Mouse (Mus musculus) liver (tissue): ENCODE results near the gene Fndc11.
A peak's percentile ranks its signal among the peaks of the same experiment; 100 is the strongest.
"Not testable (repeated sequence)": the region's sequence is repeated elsewhere in the genome, so short reads cannot be mapped to it uniquely, and the experiment has no call there.

Source experiments
- DNase-seq: peaks from one replicate; pipeline ENCODE4 v3.0.0-alpha.2; 2020; ENCODE audit warnings: mixed read lengths

Gene Fndc11

DNA sequence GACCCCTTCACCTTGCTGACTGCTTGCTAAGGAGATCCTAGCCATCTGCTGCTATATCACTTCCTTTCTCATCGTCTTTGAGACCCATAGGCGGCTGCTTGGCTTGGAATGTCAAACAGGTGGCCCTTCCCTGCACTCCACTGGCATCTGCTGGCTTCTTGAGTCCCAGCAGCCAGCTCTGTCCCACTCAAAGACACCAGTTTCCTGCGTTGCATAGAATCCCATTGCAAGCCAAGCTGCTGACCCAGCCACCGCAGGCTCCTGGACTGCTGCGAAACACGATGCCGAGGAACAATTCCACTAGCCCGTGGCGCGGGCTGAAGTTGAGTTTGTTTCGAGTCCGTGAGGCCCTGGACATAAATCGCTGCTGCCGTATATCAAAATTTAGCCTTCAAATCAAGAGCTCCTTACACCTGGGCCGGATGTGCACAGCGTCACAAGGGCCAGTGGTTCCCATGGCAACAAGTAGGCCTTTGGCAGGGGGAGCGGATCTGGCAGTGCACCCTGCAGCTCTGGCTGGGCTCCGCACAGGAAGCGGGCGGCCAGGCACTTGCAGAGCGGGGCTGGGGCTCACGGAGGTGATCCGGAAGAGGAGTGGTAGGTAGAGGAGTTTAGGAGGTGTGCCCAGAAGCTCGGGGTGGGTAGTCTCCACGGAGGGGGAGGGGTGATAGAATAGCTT is at the start of gene Fndc11:
TSS of gene Fndc11 (plus strand) at position 476 of the 679 bp plus-strand sequence.
- peak; percentile 67 for DNase-seq

DNA sequence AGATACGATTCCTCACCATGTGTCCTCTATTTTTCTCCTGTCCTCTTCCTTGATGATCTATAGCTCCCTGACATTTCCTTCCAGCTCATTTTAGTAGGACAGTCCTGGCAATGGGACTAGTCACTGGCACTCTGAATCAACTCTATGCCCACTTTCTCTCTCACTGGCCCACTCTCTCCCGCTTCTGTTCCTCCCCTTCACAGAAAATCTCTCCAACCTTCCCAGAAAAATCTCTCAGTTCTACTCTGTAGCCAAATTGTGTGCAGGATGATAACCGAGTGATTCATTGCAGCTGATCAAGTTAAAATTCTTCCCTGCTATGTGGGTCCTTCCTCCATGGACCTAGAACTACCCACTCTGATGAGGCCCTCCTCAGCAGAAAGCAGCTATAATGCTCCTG is 45.2 kb upstream of the Fndc11 start:
- DNase-seq, result no peak

DNA sequence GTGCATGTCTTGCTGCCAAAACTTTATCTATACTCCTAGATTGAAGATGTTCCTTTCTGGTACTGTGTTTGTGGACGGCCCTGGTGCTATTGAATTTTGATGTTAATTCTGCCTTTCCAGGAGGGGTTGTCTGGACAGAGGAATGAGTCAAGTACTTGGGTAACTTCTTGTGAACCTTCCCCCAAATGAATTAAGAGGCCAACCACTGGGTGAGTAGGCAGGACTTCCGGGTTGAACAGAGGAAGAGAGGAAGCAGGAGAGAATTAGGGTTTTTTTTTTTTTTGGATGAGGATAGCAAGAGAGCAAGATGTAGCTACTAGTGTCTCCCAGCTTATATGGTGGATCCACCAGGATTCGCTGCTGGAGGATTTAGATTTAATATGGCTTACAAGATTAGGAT is 41.8 kb upstream of the Fndc11 start:
- no peak for DNase-seq

DNA sequence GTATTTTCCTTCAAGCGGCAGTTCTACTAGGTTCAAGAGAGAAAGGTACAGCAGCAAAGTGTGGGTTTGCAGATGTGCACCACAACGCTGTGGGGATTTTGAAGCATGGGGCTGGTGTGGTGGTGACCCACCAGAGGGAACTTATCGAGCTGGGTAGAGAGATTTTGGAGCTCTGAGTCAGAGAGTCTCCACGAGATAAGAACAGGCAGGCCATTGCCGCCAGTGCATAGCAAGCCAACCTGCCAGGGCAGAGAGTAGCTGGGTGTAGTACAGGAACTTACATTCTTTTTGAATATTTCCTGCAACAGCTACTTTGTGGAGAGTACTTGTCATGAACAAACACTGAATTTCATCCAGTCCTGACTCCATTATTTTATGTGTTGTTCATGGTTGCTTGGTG is 41.3 kb upstream of the Fndc11 start:
- DNase-seq, result no peak

DNA sequence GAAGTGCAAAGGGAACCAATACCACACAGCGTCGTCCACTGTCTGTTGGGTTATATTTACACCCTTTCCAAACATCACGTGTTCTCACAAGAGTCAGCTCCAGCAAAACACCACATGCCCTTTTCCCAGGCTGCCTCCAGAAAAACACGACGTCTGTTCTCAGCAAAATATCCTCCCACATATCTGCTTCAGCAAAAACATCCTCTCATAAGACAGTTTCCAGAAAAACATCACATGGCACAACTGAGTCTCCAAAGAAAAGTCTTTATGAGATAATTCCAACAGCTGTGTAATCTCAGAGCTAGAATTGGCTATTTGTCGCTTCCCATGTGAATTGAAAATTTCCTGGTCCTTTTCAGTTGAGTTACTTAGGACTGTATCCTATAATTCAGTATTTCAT is 38.9 kb upstream of the Fndc11 start:
- DNase-seq, result no peak

DNA sequence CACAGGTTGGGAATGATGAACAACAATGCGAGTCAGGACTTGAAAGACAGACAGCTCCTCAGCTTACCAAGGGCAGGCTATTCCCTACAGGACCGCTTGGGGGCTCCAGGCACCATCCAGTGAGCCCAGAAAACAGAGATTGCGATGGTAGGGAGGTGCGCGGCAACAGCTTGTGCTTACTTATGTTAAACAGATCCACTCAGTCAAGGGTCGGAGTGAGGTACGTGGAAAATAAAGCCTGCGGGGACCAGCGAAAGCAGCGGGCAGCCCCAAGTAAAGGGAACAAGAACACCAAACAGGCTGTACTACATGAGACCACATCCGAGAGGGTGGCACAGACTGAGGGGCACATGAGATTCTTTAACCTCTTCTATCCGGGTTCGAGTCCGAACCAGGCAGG is 33.2 kb upstream of the Fndc11 start:
- peak; percentile 87 for DNase-seq

DNA sequence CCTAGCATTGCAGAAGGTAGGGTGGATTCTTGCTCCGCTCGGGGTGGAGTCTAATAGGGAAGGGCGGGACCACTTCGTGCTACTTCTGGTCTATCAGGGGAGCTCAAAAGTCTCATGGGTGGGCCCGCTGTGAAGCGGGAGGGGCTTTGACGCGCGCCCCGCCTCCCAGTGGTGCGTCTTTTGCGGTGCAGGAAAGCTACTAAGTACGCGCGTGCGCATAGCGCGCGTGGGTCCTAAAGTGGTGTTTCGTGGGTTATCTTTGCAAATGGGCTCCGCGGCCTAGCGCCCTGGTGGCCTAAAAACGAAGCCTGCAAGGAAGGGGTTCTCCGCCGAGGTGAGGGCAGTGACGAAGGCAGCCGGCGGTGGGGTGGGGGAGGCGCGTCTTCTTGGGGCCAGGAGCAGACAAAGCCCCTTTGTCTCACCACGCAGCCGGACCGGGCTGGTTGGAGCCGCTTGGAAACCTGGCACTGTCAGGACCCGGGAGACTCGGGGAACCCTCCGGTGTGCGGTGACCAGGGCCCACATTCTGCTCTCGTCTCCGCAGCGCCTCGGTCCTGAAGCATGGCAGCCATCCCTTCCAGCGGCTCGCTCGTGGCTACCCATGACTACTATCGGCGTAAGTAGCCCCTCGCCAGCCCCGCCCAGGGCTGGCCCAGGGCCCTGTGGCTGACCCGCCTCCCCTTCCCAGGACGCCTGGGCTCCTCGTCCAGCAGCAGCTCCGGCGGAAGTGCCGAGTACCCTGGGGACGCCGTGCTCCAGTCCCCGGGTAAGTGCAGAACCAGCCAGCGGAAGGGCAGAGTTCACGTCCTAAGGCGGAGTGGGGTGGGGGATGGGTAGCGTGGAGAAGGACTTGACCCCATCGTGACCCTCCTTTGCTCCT is 32.5 kb upstream of the Fndc11 start, which contains the start of gene Ppdpf:
TSS of gene Ppdpf (plus strand) at position 127 of the 880 bp plus-strand sequence.
- peak; percentile 96 for DNase-seq

DNA sequence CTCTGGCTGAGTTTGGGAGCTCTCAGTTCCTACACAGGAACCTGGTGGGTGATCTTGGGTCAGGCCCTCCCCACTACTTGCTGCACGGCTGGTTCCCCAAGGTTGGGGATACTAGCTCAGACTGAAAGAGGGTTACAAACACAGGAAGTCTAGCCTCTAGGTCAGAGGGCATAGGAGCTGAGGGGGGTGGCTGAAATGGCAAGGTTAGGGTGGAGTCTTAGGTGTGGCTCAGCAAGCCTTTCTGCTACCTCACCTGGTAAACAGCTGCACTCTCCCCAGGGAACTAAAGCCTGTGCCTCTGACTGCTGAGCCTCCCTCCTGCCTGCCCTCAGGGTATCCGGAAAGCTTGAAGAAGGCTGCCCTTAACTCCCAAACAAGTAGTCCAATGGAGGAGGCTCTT is 31.1 kb upstream of the Fndc11 start:
- no peak for DNase-seq

DNA sequence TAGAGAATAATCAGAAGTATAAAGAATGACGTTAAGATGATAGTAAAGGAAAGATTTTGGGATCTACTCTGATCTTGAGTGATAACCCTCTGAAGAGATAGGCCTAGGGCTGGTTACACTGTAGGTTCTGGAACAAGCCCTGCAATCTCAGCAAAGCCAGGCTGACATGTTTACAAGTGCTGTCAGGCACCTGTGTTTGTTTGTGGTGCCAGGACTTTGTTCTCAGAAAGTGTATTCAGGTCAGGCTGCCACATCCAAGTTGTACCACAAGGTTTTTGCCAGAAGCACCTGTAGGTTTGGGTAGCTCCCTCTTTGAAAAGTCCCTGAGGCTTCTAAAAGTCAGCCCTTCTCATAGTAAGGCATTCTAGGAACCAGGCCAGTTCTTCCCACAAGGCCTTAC is 30.5 kb upstream of the Fndc11 start:
- DNase-seq, result no peak

DNA sequence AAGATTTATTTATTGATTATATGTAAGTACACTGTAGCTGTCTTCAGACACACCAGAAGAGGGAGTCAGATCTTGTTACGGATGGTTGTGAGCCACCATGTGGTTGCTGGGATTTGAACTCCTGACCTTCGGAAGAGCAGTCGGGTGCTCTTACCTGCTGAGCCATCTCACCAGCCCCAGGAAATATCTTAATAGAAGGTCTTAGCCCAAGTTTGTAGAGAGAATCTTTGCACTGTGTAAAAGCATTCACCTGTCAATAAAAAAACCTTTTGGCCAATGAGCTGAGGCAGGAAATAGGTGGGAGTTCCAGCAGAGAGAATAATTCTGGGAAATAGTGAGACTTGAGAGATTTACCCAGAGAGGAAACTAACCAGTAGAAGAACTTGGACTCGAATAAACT is 28.4 kb upstream of the Fndc11 start:
- DNase-seq, result not testable (repeated sequence)

DNA sequence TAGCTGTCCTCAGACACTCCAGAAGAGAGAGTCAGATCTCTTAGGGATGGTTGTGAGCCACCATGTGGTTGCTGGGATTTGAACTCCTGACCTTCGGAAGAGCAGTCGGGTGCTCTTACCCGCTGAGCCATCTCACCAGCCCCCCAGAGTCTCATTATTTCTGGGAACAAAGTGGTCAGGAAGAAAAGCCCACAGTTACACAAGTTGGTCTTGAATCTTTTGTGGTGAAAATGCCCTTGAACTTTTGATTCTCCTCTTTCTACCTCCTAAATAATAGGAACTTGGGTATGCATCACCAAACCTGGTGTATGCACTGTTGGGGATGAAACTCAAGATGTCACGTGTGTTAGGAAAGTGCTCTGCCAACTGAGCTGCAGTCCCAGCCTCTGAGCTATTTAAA is 27.9 kb upstream of the Fndc11 start:
- DNase-seq, result no peak

DNA sequence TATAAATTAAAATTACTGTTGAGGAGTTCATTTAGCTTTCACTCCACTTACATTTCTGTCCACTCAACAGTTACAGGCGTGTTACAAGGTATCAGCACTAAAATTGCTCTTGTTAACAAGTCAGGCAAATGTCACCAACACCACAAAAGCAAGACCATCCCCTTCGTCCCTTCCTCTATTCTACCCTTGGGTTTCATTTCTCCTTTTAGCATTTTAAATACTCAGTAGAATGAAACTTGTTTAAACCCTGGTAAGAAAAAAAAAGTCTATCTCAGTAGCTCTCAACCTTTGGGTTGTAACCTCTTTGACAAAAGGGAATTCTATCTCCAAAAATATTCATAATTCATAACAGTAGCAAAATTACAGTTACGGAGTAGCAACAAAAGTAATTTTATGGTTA is 26.8 kb upstream of the Fndc11 start:
- no peak for DNase-seq

DNA sequence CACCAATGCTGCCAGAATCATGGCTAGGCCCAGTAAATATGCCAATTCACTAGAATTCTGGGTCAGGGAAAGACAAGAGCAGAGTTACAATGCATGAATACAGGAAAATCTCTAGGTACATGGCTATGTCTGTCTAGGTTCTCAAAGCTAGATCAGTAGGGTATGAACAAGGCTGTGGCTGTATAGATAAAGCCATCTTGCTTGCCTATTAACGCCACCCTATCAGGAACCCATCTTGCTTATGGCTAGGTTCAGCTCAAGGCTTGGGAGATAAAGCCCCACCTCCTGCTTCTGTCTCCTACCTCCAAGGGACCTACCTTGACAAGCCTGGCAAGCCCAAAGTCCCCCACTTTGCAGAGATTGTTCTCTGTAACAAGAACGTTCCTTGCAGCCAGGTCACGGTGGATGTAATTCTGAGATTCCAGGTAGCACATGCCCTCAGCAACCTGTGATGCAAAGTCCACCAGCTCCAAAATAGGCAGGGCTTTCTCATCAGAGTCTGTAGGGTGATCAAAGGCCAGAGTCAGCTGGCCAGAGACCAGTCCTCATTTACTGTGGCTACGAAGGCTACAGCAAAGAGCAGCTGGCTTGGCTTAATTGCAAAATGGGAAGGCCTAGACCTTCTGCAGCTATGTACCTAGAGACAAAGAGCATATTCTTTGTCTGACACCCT is 23.0 kb upstream of the Fndc11 start:
- DNase-seq, result no peak

DNA sequence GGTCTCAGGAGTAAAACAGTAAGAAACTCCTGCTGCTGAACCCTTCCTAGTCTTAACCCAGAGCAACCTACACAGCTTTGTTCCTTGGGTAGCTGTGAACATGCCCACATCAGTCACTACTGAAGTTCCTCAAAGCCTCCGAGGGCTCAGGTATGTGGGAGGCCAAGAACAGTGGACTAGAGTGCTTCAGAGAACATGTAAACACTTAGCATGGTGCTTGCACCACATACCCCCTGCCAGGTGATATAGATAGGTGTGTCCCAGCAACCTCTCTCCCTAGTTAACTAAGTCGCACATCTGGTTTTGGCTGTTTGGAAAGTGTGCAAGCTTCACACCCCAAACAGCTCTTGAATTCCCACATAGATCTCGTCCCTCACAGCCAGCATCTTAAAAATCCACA is 18.2 kb upstream of the Fndc11 start:
- DNase-seq, result no peak

DNA sequence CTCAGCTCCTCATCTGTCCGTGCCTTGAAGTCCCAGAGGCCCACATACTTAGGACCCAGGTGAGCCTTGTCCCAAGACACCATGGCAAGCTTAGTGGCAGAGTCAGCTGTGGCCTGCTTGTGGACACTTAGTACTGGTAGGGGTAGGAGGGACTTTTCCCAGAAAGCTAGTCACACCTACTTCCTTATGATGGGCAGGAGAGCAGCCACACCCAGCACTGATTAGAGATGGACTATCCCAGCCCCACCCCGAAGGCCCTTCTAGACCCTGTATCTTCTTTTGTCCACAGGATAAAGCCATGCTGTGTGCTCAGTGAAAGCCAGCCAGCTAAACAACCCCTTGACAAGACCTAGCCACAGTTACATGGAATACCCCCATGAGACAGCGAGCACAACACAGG is 17.4 kb upstream of the Fndc11 start, which contains the start of gene Ptk6:
TSS of gene Ptk6 (minus strand) at position 368 of the 400 bp plus-strand sequence.
- DNase-seq, result no peak

DNA sequence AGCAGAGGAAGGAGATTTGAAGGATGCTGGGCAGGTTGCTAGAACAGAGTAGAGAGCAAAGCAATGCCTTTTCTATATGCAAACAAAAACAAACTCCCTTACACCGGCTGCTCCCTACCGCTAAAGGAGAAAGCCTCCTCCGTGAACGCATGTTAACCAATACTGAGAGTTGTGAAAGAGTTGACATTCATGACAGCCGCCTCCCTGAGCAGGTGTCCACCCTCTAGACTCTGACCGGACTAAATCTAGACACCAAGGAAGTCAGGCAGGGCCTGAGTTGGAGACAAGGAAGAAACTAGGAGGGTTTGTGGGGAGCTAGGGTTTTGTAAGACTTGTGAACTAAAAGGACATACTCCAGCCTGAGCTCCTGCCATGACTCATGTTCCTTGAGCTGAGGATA is 16.9 kb upstream of the Fndc11 start:
- DNase-seq, result no peak

DNA sequence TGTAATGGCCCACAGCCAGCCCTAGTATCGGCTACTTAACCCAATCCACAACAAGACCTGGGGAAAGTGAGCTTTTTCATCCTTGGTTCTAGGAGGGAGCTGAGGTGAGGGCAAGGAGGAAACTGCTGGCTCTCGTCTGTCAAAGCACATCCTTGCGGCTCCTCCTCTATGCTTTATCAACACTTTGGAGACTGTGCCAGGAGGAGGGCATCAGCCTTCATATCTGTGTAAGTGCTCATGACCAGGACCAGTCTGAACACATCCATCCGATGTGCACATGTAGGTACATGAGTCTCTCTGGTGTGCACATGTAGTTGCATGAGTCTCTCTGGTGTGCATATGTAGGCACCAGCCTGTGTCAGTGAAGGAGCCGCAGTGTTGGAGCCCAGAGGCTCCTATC is 14.1 kb upstream of the Fndc11 start:
- DNase-seq, result peak; percentile 45

DNA sequence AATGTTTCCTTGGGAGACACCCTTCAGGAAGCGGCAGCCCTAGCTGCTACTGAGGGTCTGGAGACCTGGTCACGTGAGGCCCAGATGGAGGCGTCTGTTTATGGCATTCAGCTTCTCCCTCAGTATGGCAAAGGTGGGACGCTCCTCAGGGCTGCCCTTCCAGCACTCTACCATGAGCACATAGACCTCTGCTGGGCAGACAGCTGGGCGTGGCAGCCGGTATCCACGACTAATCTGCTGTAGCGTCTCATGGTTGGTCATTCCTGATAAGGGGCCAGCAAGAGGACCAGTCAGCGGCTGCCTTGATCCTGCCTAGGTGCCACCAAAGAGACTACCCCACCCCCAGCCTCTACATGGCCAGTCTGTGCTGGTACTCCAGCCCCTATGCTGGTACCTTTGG is 13.7 kb upstream of the Fndc11 start:
- peak; percentile 87 for DNase-seq

DNA sequence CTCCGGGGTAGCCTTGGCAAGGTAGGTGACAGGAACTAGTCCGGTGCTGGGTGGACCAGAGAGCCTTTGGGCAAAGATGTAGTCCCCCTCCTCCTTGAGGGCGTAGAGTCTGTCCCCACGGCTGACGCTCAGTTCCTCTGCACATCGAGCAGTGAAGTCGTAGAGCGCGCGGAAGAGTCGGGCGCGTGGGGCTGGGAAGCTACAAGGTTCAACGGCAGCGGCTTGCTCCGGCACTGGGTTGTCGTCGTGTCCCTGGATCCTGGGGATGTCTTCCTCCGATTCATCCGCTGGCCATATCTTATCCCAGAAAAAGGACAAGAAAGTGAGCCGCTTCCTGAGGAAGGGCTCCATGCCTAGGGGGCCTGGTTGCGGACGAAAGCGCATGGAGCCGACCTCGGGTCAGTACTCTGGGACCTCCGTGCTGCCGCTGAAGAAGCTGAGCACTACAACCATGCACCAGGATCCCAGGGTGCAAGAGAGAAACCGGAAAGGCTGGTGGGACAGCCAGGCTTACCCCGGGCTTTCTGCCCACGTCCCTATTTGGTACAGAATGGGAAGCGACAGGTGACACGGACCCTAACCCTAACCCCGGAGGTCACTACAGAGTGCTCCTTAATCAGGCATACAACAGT is 7.3 kb upstream of the Fndc11 start:
- no peak for DNase-seq

DNA sequence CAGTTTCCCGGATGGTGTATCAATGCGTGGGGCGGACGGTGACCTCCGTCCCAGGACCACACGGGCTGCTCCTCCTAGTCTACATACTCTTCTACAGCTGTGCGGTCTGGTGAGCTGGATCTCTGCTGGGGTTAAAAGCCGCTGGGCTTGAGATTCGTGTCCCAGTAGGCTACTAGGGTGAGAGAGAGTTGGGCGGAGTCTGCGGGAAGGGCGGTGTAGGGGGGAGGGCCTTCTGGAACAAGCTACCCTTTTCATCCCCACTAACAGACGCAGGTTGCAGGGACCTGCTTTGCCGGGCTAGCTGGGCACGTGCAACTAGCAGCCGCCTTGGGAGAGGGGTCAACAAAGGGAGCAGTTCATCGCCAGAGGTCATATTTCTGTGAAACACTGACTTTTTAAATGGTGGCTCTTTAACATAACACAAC is 6.8 kb upstream of the Fndc11 start, which contains the start of gene Srms:
TSS of gene Srms (minus strand) at position 165 of the 425 bp plus-strand sequence.
- peak; percentile 52 for DNase-seq

DNA sequence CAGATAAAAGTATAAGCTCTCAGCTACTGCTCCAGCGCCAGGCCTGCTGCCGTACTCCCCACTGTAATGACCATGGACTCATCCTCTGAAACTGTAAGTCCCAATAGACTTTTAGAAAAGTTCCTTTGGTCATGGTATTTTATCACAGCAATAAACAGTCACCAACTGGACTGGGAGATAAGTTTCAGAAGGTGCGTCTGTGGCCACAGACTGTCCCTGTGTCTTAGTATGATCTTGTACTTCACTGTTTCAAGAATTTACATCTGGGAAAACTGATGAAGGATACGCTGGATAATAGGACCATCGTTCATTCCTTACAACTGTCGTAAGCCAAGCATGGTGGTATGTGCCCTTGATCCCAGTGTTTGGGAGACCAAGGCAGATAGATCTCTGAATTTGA is 3.8 kb upstream of the Fndc11 start:
- DNase-seq, result no peak

DNA sequence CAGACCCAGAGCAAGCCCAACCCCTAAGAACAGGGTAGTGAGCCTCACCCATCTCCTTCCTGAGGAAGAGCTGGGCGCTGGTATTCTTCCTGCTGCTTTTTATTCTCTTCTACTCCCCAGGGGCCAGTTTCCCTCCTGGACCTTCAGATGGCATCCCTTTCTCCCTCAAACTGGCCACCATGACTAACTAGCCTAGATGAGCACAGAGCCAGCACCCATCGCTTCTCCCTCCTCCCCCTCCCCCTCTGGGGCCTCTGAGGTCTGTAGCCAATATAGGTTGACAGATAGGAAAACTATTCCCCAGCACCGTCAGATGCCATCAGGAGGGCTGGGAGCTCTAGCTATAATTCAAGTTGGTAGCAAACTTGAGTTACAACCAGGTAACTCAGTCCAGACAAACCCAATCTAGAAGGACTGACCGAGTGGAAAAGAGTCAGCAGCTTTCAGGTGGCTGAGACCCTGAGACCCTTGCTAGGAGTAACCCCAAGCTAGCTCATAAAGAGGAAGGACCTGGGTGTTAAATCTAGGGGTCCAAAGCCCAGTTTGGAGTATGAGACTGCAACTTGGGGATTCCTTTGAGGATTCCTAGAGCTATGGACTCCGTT is 830 bp upstream of the Fndc11 start:
- no peak for DNase-seq

DNA sequence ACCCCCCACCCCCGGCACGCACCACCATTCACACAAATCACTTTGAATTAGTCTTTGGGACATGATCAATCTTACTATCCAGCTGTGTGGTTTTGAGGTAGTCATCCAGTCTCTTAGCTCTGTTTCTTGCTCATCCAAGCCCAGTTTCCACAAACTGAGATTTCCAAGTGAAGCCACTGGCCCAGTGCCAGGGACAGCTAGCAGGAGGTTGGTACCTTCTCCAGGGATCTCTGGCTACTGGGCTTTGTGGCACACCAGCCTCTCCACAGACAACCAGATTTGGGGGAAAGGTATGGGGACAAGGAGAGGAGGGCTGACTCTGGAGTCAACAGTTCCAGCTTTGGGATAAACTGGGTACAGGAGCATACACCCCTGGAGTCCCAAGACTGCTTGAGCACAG is 548 bp downstream of the Fndc11 start:
- DNase-seq, result no peak
